Mouse (Mus musculus) heart, adult 2 months (tissue): ENCODE results near the gene Mgl2. TPM values are rescaled to one million over a fixed set of nuclear protein-coding genes. Genes with fewer than 3 reads are reported as not detected.
A peak's percentile ranks its signal among the peaks of the same experiment; 100 is the strongest.

Source experiments
- DNase-seq, 2 experiments: peaks; one replicate each; pipeline ENCODE4 v3.0.0; 2021
- H3K27ac ChIP-seq: fragments of 200-600 bp; 2 replicates; pipeline ENCODE4 v1.8.1; 2022
- H3K27me3 ChIP-seq: fragments of 200-500 bp; 2 replicates; pipeline ENCODE4 v1.6.1; 2012; ENCODE audit warnings: mild to moderate bottlenecking, low read length, inconsistent platforms, mixed read lengths; ENCODE audit not compliant: control insufficient read depth, insufficient read depth
- H3K36me3 ChIP-seq: fragments of 200-500 bp; 2 replicates; pipeline ENCODE4 v1.6.1; 2012; ENCODE audit warnings: low read length, inconsistent platforms; ENCODE audit not compliant: control insufficient read depth, insufficient read depth
- H3K4me1 ChIP-seq: fragments of 200-500 bp; 2 replicates; pipeline ENCODE4 v1.6.1; 2011; ENCODE audit warnings: low read length; ENCODE audit not compliant: control insufficient read depth, insufficient read depth
- H3K4me3 ChIP-seq: fragments of 200-600 bp; 2 replicates; pipeline ENCODE4 v1.8.1; 2022
- H3K79me2 ChIP-seq: fragments of 200-500 bp; replicated peaks from 2 replicates; pipeline ENCODE4 v1.6.1; 2012; ENCODE audit warnings: mild to moderate bottlenecking, inconsistent platforms, low read length, moderate library complexity, mixed read lengths; ENCODE audit not compliant: control insufficient read depth, insufficient read depth
- H3K9ac ChIP-seq: fragments of 200-500 bp; 2 replicates; pipeline ENCODE4 v1.6.1; 2012; ENCODE audit warnings: low read depth, mild to moderate bottlenecking, control low read depth, inconsistent platforms, low read length, mixed read lengths
- CTCF ChIP-seq: fragments of 200-600 bp; IDR thresholded peaks from 2 replicates; pipeline ENCODE4 v1.8.1; 2022; ENCODE audit warnings: antibody characterized with exemption, mild to moderate bottlenecking, moderate library complexity
- EP300 ChIP-seq: fragments of 200-500 bp; IDR thresholded peaks from 2 replicates; pipeline ENCODE4 v1.6.1; 2011; ENCODE audit warnings: low read depth, low read length, control low read depth; ENCODE audit not compliant: insufficient read depth
- POLR2A ChIP-seq: fragments of 200-500 bp; IDR thresholded peaks from 2 replicates; pipeline ENCODE4 v1.6.1; 2011; ENCODE audit warnings: mild to moderate bottlenecking, low read depth, low read length, control low read depth; ENCODE audit not compliant: insufficient read depth
- WGBS: fragments of 180-500 bp; shearing (Covaris S2); methylation state at CpG from one replicate; pipeline ENCODE4 v1.1.7; 2018; 5-methylcytosine and 5-hydroxymethylcytosine counted together
- intact Hi-C: fragments of 180-260 bp; cut with DNase I; formaldehyde crosslinking; loops from one replicate; pipeline ENCODE4 v1.15.1; 2025
- long read RNA-seq: library from polyadenylated mRNA; stranded (forward); transcript quantifications from one replicate; pipeline ENCODE4 v2.0.0, GENCODE M21; 2021
- polyA plus RNA-seq: library from polyadenylated mRNA; depleted of rRNA; stranded (reverse); fragments of >200 nt; gene quantifications from 2 replicates; pipeline ENCODE4 v1.2.3, GENCODE M21; 2012; rRNA removed
- total RNA-seq, 2 experiments: library from RNA; stranded (reverse); gene quantifications; 2 replicates each; pipeline ENCODE4 v1.2.3; 2021

Gene Mgl2
- 1 to 10 TPM; 5.6 to 6.7 TPM for total RNA-seq
- polyA plus RNA-seq = 7.4 and 9.7 TPM in 2 replicates
- long read RNA-seq, transcript Mgl2-201 (10 exons, 1,586 nt) = major isoform, 6 of 13 reads
- long read RNA-seq, partial matches to known transcripts = 1 of 13 reads
- long read RNA-seq, other reads (novel, unspliced or antisense) = 6 of 13 reads

DNA sequence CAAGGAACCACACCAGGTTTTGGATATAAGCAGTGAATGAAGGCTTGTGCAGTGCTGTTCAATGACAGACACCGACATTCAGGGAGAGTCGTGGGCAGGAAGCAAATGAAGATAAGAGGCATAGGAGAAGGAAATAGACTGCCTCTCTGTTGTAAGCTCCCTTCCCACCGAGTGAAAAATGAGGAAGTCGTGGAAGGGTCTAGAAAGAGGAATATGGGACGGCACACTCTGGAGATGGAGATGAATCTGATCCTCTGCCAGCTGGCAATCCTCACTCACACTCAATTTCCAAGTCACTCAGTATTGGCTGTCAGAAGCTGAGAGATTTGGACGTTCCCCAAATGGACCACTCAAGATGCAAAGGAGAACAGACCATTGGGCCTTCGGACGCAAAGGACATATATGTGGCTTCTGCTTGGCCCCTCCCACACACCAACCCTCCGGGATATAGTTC, at the start of gene Mgl2:
Gene Mgl2 (plus strand): TSS at position 404 of the 454 bp plus-strand sequence.
- Histone ChIP-seq H3K27me3 (no peaks in the 10 kb centered on the region), H3K4me1 (no peaks in the 10 kb centered on the region), H3K4me3 (no peak within 1 kb of the TSS), H3K79me2 (no peaks in the 10 kb centered on the region), H3K9ac (no peak within 1 kb of the TSS), H3K27ac (no peak within 1 kb of the TSS), H3K36me3 (no peaks in the 10 kb centered on the region)
- 26% methylated on average over 9 of the region's 9 CpGs for WGBS
- intact Hi-C loops = no loop called here
- TF ChIP-seq POLR2A (no peak), CTCF (no peak), EP300 (no peak)
- DNase-seq = peak in 1 of 2 experiments; percentile 40

DNA sequence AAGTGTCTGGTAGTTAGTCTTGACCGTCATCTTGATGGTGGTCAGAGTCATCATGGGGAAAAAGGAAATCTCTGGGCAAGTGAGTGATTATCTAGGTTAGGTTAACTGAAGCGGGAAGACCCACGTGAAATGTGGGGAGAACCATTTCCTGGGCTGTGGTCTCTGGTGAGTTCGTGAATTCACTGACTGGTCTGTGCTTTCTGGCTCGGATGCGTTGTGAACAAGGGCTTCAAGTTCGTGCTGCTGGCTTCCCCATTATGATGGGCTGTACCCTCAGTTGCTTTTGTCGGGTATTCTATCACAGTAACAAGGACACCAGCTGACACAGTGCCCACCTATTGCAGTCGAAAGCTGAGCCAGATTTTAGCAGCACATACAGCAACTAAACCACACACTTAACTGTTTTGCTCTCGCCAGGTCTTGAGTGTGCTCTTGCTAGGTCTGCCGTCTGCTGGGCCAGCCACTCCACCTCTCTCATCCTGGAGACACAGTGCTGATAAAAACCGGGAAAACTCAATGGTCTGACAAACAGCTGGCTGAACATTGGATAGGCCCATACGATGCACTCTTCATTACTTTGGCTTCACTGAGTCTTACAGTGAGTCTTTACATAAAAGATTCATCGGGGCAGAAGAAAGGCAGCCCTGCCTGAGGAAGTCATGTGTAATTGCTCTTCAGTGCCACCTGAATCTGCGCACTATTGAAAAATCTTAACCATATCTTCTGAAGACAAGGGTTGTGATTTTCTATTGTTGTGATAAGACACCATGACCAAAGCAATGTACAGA, 49.1 kb upstream of the Mgl2 start:
- Histone ChIP-seq H3K9ac (no peak overlapping the region), H3K79me2 (no peaks in the 10 kb centered on the region), H3K27ac (no peak overlapping the region), H3K4me1 (no peaks in the 10 kb centered on the region; the same call in 1 of the 2 replicates), H3K36me3 (no peaks in the 10 kb centered on the region), H3K27me3 (no peaks in the 10 kb centered on the region), H3K4me3 (no peak overlapping the region)
- intact Hi-C loops = no loop called here
- DNase-seq = no peak
- 79% methylated on average over 15 of the region's 15 CpGs for WGBS
- no peak for TF ChIP-seq CTCF
- no peak for TF ChIP-seq EP300
- no peak for TF ChIP-seq POLR2A

DNA sequence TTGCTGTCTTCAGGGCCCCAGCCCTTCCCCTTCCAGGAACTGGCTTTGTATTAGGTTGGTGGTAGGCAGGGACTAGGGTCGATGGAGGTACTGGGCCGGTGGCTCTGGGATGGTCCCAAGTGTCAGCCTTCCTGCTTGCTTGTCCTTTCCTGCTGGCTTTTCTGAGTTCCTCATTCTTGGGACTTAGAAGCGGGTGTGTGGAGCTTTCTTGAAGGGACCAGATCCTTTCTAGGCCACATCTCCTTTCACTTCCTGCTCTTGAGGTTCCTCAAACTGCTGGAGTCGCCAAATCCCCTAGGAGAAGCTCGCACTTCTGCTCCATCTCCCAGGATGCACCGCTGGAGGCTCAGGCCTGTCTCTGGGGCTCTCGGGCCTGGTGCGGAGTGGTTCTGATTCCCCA, 45.6 kb upstream of the Mgl2 start:
- Histone ChIP-seq H3K27ac (no peak overlapping the region), H3K4me3 (no peak overlapping the region), H3K79me2 (no peaks in the 10 kb centered on the region), H3K9ac (no peak overlapping the region), H3K4me1 (no peaks in the 10 kb centered on the region; the same call in 1 of the 2 replicates), H3K27me3 (no peaks in the 10 kb centered on the region), H3K36me3 (no peaks in the 10 kb centered on the region)
- TF ChIP-seq CTCF (no peak), POLR2A (no peak), EP300 (0 out of 2 replicates have a peak, but pooled peaks have one; percentile 19)
- WGBS = 68% methylated on average over 8 of the region's 8 CpGs
- intact Hi-C loops = no loop called here
- DNase-seq = peak in 1 of 2 experiments; percentile 52

DNA sequence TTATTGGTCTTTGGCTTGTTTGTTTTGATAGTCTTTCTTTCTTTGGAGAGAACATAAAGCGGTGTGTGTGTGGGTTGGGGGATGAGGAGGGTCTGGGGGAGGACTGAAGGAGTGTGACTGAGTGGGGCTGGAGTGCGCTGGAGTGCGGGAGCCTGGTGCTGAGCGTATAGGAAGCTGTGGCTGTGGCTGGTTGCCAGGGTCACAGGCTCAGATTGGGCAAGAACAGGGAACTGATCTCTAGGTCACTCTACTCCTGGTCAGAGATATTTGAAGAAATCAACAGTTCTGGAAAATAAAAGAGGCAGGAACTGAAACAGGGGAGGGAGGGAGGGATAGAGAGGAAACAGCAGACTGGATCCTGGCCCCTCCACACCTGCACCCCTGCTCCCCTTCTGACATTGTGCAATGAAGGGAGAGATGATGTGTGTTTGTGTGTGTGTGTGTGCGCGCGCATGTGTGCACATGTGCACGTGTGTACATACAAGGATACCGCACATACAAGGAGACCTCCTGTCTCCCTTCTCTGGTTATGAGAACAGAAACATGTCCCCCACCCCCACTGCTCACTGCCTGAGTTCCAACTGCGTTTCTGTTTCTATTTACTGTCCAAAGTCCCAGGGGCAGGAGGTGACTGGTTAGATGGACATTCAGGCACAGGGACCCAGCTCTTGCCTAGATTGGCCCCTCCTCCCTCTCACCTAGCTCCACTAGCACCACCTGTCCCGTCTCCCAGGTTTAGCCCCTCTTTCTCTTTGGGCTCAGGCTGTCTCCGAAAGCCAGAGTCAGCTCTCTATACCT, 37.9 kb upstream of the Mgl2 start, which contains the start of gene Asgr2:
Gene Asgr2 (plus strand): TSS at position 659 of the 798 bp plus-strand sequence.
- peak in 1 of 2 experiments; percentile 67 for DNase-seq
- peaks cover 2% of the 10 kb centered on the region; the same call in 1 of the 2 replicates for H3K4me1 ChIP-seq
- 63% methylated on average over 12 of the region's 12 CpGs for WGBS
- intact Hi-C loops = no loop called here
- no peak within 1 kb of the TSS for H3K9ac ChIP-seq
- H3K36me3 ChIP-seq = no peaks in the 10 kb centered on the region
- no peak within 1 kb of the TSS for H3K27ac ChIP-seq
- no peak for TF ChIP-seq EP300
- TF ChIP-seq POLR2A = no peak
- no peak for TF ChIP-seq CTCF
- no peaks in the 10 kb centered on the region for H3K79me2 ChIP-seq
- H3K4me3 ChIP-seq = no peak within 1 kb of the TSS
- H3K27me3 ChIP-seq = no peaks in the 10 kb centered on the region

DNA sequence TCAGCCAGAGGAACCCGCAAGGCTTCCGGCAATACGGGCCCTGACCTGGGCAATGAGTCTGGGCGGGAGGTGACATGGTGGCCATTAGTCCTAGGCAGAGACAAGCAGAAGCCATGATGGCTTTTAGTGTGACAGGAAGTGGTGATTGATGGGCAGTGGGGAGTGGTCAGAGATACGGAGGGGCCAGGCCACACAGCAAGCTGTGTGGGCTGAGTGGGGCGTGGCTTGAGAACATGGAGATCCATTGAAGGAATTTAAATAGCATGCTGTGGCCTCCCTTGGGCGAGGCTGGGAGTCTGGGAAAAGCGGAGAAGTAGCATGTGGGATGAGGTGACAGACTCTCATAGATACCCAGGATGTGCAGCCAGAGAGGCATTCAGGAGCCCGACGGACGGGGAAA, 32.7 kb upstream of the Mgl2 start:
- TF ChIP-seq EP300 = no peak
- no peak for TF ChIP-seq POLR2A
- no peak for TF ChIP-seq CTCF
- no peak overlapping the region for H3K4me3 ChIP-seq
- no peaks in the 10 kb centered on the region; the same call in 1 of the 2 replicates for H3K4me1 ChIP-seq
- intact Hi-C loops = no loop called here
- no peaks in the 10 kb centered on the region; the same call in 1 of the 2 replicates for H3K27me3 ChIP-seq
- 68% methylated on average over 11 of the region's 11 CpGs for WGBS
- no peak overlapping the region for H3K27ac ChIP-seq
- no peak for DNase-seq
- no peaks in the 10 kb centered on the region for H3K36me3 ChIP-seq
- H3K79me2 ChIP-seq = no peaks in the 10 kb centered on the region
- no peak overlapping the region for H3K9ac ChIP-seq
